Mouse (Mus musculus): Measurements from ENCODE around the gene Gm17334.

- no peak for TF ChIP-seq POLR2A (IDR thresholded peaks at IDR 0.05; ENCODE audit: borderline replicate concordance, extremely low read depth, low read depth, low read length)
- TF ChIP-seq CTCF (IDR thresholded peaks at IDR 0.05; ENCODE audit: insufficient read depth, low read length) = no peak
Measured at GRCm38 (mm10) chr11:53745260-53745659, 27.7 kb downstream of the Gm17334 start.

Data from lung, adult 2 months (tissue).